Mouse (Mus musculus): Measurements from ENCODE around the gene Ripor3. TPM values are rescaled to one million over a fixed set of nuclear protein-coding genes. Genes with fewer than 3 reads are reported as not detected.

Ripor3 gene
- total RNA-seq, 2 experiments from 2014 or later, result 0.29 to 0.31 TPM

- TF ChIP-seq CTCF (conservative IDR thresholded peaks at IDR 0.05), result no peak
- H3K27ac ChIP-seq, result peak overlapping the region; percentile 19; the same call in 1 of the 2 replicates
- DNase-seq (ENCODE audit: low spot score in 2 of 2), result no peak
- H3K4me3 ChIP-seq, result no peak overlapping the region
Observed at GRCm38 (mm10) chr2:167969851-167970541, 40.4 kb downstream of the Ripor3 start.

DNA sequence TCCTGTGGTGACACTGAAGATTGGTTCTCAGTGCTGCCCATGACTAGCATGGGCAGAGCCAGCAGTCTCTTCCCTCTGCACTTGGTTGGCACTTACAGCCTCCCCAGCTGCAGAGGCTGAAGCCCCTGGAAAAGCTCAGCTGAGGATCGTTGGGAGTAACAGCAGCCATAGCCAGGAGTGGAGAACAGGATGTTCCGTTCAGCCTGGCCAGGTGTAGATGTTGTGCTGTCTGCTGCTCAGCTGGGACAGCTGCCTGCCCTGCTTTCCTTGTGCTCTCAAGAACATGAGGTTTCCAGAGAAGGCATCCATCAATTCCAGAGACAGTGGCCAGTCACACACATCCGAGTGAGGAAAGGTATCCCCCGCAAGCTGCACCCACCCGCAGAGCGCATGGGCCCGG lies 41.9 kb downstream of the Ripor3 start:
- H3K27ac ChIP-seq, result no peak overlapping the region
- DNase-seq (ENCODE audit: low spot score in 2 of 2), result no peak
- no peak overlapping the region for H3K4me3 ChIP-seq
- no peak for TF ChIP-seq CTCF (conservative IDR thresholded peaks at IDR 0.05)

GRCm38 (mm10) chr2:167965911-167966310 lies 44.5 kb downstream of the Ripor3 start:
- DNase-seq (ENCODE audit: low spot score in 2 of 2), result no peak
- TF ChIP-seq CTCF (conservative IDR thresholded peaks at IDR 0.05), result no peak

GRCm38 (mm10) chr2:167964320-167964719 lies 46.1 kb downstream of the Ripor3 start:
- Histone ChIP-seq H3K4me3 (no peak overlapping the region), H3K27ac (no peak overlapping the region; the same call in 1 of the 2 replicates)
- no peak for DNase-seq (ENCODE audit: low spot score in 2 of 2)
- TF ChIP-seq CTCF (conservative IDR thresholded peaks at IDR 0.05), result no peak

More at GRCm38 (mm10) chr2:167965911-167966310, 44.5 kb downstream of the Ripor3 start:
- Histone ChIP-seq H3K4me3 (no peak overlapping the region), H3K27ac (no peak overlapping the region)

GRCm38 (mm10) chr2:167963778-167964300 lies 46.6 kb downstream of the Ripor3 start:
- H3K4me3 ChIP-seq, result no peak overlapping the region
- peak overlapping the region; percentile 71; the same call in 1 of the 2 replicates for H3K27ac ChIP-seq
- DNase-seq (ENCODE audit: low spot score in 2 of 2), result no peak
- TF ChIP-seq CTCF (conservative IDR thresholded peaks at IDR 0.05), result no peak

DNA sequence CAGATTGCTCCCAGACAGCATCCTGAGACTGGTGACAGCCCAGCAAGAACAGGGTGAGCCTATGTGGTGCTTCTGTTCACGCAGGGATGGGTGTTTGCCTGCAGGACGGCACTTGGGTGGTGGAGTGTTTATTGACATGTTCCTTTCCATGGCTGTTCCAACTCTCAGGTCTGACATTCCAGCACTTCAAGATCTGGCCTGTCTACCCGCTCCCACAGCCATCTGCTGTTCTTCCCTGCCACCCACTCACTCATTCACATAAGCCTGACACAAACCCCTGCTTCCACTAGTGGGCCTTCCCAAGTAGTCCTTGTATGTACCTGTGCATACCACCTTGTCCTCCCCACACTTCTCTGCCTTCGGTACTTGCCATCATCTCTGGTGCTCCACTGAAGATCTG lies 47.2 kb downstream of the Ripor3 start:
- TF ChIP-seq CTCF (conservative IDR thresholded peaks at IDR 0.05), result peak; percentile 30
- DNase-seq (ENCODE audit: low spot score in 2 of 2), result peak; percentile 41 to 65

GRCm38 (mm10) chr2:167962347-167962746 lies 48.1 kb downstream of the Ripor3 start:
- TF ChIP-seq CTCF (conservative IDR thresholded peaks at IDR 0.05), result no peak

More for the DNA sequence above, 47.2 kb downstream of the Ripor3 start:
- Histone ChIP-seq H3K27ac (peak overlapping the region; percentile 71), H3K4me3 (no peak overlapping the region)

DNA sequence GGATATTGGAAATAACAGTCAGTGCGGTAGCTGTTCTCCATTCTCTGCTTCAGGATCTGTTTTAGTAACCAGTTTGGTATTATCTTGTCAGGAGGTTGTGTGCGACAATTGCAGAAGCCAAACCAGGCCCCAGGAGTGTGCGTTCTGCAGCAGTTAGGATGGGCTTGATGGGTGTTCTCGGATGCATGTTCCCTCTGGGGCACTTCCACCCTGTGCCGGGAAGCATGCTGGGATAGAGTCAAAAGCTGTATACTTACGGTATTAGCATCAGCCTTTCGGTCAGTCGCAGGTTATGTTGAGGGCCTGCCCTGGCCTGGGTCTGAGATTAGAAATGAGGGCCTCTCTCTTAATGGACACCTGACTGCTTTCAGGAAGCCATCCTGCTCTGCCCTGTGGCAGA lies 49.8 kb downstream of the Ripor3 start:
- DNase-seq (ENCODE audit: low spot score in 2 of 2), result no peak
- Histone ChIP-seq H3K27ac (peak overlapping the region; percentile 74), H3K4me3 (no peak overlapping the region)
- no peak for TF ChIP-seq CTCF (conservative IDR thresholded peaks at IDR 0.05)

More at GRCm38 (mm10) chr2:167962347-167962746, 48.1 kb downstream of the Ripor3 start:
- DNase-seq (ENCODE audit: low spot score in 2 of 2), result no peak
- Histone ChIP-seq H3K4me3 (no peak overlapping the region), H3K27ac (peak overlapping the region; percentile 71)

GRCm38 (mm10) chr2:167959996-167960395 lies 50.4 kb downstream of the Ripor3 start:
- TF ChIP-seq CTCF (conservative IDR thresholded peaks at IDR 0.05), result no peak
- H3K27ac ChIP-seq, result peak overlapping the region; percentile 74

GRCm38 (mm10) chr2:167959384-167959911 lies 51.0 kb downstream of the Ripor3 start:
- DNase-seq (ENCODE audit: low spot score in 2 of 2), result no peak
- no peak for TF ChIP-seq CTCF (conservative IDR thresholded peaks at IDR 0.05)
- Histone ChIP-seq H3K4me3 (no peak overlapping the region), H3K27ac (peak overlapping the region; percentile 74)

More at GRCm38 (mm10) chr2:167959996-167960395, 50.4 kb downstream of the Ripor3 start:
- no peak overlapping the region for H3K4me3 ChIP-seq
- no peak for DNase-seq (ENCODE audit: low spot score in 2 of 2)

- peak in 1 of 2 experiments; percentile 53 for DNase-seq (ENCODE audit: low spot score in 2 of 2)
- TF ChIP-seq CTCF (conservative IDR thresholded peaks at IDR 0.05), result no peak
- Histone ChIP-seq H3K4me3 (no peak overlapping the region), H3K27ac (peak overlapping the region; percentile 74)
Observed at GRCm38 (mm10) chr2:167958843-167959242, 51.6 kb downstream of the Ripor3 start.

GRCm38 (mm10) chr2:167958082-167958788 lies 52.2 kb downstream of the Ripor3 start:
- Histone ChIP-seq H3K27ac (peak overlapping the region; percentile 56), H3K4me3 (no peak overlapping the region)
- DNase-seq (ENCODE audit: low spot score in 2 of 2), result no peak
- no peak for TF ChIP-seq CTCF (conservative IDR thresholded peaks at IDR 0.05)

- H3K4me3 ChIP-seq, result no peak overlapping the region
- TF ChIP-seq CTCF (conservative IDR thresholded peaks at IDR 0.05), result peak; percentile 65
- DNase-seq (ENCODE audit: low spot score in 2 of 2), result no peak
- H3K27ac ChIP-seq, result peak overlapping the region; percentile 56; the same call in 1 of the 2 replicates
Observed at GRCm38 (mm10) chr2:167957539-167957938, 52.9 kb downstream of the Ripor3 start.
